Mouse (Mus musculus) ES-Bruce4 (cell line): ENCODE measurements around the gene Uqcrc1.

Source experiments
- CTCF ChIP-seq: IDR thresholded peaks from one replicate; pipeline ENCODE4 v1.8.1; 2011; ENCODE audit warnings: low read depth, low read length
- POLR2A ChIP-seq: IDR thresholded peaks from one replicate; pipeline ENCODE4 v1.8.1; 2011; ENCODE audit warnings: low read length; ENCODE audit not compliant: insufficient read depth

GRCm38 (mm10) chr9:108953081-108953636 is 16.7 kb downstream of the Uqcrc1 start, which contains the start of gene Col7a1:
- TF ChIP-seq CTCF, result no peak
- TF ChIP-seq POLR2A, result no peak
